Mouse (Mus musculus): ENCODE data around the gene Orc5. TPM values are rescaled to one million over a fixed set of nuclear protein-coding genes. Genes with fewer than 3 reads are reported as not detected.
"Not testable (repeated sequence)": the region's sequence is repeated elsewhere in the genome, so short reads cannot be mapped to it uniquely, and the experiment has no call there.

Gene Orc5
- total RNA-seq, 4 experiments from 2014 or later: 16.3 to 21.0 (median 19.9) TPM

DNA sequence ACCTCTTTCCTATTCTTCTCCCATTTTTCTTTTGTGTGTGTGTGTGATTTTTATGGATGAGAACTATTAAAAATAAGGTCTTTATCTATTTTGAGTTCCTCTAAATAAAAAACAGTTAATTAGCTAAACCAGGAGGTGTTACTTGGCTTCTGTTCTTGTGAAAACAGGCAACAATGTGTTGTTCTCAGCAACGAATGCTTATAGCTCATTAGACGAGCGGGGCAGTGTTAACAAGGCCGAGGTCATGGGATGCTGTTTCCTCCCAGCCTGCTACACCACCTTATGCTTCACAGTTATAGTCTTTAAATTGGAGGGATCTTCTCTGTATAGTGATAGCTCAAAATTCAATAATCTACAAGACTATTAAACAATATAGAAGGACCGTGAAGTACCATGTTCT, 17.7 kb downstream of the Orc5 start:
- DNase-seq: no peak

DNA sequence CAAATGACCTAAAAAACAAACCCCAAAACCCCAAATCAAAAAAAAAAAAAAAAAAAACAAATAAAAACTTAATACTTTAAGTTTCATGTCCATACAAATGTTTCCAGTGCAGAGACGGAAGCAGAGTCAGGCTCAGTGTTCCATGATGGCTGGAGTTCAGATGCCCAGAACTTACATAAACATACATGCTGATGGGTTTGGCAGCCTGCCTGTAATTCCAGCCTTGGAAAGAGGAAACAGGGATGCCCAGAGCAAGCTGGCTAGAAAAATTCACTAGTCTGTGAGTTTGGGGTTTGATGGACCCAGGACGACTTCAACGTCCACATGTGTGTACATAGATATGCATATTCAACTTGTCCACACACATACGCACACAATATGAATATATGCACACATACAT, 27.6 kb downstream of the Orc5 start:
- DNase-seq: no peak

DNA sequence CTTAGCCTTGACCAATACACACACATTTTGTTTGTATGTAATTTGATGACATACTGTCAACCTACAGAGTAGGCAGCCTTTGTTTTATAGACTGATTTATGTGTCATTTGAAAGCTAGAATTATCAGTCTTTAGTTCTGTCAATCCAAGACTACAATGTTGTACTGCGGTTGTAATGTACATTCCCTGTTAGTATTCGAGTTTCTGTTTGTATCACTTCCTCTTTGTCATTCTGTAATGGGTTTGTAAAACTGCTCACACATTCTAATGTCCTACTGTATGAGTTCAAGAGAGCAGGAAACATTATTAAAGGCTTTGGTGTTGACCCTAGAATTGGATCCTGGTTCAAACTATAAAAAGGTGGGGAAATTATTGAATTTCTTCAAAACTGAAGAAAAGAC, 30.5 kb downstream of the Orc5 start:
- no peak for DNase-seq

DNA sequence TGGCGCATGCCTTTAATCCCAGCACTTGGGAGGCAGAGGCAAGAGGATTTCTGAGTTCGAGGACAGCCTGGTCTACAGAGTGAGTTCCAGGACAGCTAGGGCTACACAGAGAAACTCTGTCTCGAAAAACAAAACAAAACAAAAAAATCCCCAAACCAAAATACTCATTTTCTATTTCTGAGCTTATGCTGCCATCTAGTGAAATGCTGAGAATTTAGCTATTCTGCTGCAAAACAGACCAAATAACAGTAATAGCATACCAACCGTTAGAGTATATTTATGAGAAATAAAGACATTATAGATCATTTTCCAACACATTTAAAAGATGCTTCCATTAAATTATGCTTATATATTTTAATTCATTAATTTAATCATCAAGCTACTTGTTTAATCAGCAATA, 34.5 kb downstream of the Orc5 start:
- not testable (repeated sequence) for DNase-seq

DNA sequence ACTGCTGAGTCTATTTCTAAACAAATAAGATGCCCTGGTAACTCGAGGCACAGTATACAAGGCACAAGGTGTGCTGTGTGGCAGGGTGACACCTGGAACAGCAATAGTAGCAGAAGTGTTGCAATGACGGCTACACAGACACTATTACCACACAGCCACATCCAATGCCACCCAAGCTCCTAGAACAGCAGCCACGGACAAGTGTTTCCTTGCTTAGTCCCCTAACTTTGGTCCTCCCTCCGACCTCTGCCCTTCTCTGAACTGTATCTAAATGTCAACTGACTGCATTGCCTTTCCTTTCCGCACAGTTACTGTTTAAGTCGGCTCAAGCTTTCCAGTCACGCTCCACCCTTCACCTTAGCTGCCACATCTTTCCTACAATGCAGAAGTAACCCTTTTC, 36.0 kb downstream of the Orc5 start:
- DNase-seq: not testable (repeated sequence)

DNA sequence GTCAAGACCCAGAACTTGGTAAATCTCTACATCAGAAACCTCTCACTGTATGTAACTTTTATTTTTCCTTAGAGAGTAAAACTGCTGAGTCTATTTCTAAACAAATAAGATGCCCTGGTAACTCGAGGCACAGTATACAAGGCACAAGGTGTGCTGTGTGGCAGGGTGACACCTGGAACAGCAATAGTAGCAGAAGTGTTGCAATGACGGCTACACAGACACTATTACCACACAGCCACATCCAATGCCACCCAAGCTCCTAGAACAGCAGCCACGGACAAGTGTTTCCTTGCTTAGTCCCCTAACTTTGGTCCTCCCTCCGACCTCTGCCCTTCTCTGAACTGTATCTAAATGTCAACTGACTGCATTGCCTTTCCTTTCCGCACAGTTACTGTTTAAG, 37.6 kb downstream of the Orc5 start:
- DNase-seq: not testable (repeated sequence)

DNA sequence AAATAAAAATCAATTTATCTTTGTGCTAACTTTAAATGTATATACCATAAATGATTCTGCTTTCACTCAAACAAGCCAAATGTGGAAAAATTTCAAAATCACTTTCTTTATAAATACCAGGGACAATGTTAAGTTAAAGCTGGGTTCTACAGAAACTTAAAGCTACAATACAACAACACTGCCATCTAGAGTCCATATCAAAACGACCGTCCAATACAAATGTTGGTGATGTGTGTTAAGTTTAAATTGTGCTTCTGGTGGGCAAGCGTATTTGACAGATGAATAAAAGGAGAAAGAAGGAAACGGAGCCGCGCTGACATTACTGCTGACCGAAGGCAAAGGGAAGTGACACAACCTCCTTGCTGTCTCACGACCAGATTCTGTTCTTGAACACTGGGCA, 38.4 kb downstream of the Orc5 start:
- DNase-seq: no peak

DNA sequence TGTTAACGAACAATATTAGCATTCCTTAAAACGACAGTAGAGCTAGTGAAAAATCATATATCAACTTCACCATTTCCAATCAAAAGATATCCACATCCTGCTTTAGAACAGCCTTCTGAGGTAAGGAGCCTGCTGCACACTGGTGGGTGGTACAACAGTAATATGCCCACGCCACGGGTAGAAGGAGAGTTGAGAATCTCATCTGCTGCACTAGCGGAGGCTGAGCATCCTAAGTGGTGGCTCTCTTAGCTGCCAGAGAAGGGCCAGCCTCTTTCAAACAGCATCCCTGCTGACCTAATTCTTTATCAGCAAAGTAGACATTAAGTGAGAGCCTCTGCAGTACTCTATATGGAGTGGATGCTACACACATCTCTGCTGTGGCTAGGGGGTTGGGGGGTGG, 41.7 kb downstream of the Orc5 start:
- no peak for DNase-seq

DNA sequence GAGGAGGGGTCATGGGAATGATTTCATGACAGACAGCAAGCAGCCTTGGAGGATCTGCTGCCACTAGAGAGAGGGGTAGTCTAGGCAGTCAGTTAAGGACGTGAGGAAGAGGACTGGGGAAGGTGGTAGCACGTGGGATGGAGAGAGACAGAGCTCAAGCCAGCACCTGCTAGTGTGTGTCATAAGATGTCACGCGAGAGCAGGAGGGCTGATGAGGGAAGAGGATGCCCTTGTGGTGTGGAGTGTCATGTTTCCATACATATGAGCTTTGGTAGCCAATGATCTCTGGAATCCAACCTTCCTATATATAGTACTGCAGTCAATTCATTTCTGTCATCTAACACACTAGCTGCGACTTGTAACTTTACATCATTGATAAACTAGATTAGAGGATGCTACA, 50.8 kb downstream of the Orc5 start:
- DNase-seq: no peak

DNA sequence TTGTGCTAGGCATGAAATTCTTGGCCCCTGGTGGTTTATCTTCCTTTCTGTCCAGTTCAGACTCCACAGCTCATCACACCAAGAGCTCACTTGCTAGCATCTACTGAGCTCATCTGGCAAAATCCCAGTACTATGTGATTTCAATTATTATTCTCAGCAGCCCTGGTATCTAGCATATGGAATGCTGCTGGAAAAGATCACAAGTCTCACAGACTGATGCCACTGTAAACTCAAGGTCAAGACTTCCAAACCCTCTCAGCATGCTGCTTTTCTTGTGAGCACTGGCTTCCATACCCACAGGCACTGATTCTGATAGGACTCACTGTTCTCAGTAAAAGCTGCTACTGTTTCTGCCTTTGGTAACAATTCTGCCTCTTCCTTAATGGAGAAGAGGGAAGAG, 59.1 kb downstream of the Orc5 start:
- DNase-seq: no peak

DNA sequence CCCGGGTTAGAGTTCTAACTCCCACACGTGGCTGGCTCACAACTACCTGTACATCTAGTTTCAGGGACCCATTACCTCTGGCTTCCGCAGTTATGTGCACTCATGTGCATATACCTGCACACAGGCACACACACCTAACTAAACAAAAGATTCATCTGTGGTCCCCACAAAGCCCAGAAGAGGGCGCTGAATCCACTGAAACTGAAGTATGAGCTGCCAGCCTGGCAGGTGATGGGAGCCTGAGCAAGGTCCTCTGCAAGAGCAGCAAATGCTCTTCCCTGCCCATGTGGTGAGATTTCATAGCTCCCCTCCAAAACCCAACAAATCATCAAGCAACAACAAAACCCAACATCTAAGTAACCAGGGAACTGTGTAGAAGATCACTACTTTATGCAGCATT, 61.1 kb downstream of the Orc5 start:
- DNase-seq: no peak

DNA sequence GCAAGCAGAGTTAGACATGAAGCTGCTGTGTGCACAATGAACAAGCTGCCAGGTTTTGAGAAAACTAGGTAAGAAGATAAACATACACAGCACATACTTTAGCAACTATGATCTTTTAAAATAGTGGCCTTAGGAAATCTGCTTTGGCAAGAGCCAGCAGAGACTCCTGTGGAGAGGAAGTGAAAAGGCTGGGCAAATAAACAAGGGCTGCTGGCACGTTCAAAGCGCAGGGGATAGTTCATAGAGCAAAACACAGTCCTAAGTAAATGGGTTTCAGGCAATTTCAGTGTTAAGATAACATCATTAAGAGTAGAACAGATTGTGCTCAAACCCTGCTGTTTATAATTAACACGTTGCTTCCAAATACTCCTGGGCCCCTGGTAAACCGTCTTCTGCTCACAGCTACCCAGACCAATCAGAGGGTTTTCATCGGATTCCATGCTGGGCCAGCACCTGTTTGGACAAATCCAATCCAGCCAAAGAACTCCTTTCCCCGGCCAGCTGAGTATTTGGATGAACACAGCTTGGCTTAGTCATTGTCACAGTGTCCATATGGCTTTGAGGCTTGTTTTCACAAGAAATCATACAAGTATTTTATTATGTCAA, 63.5 kb downstream of the Orc5 start:
- DNase-seq: no peak

DNA sequence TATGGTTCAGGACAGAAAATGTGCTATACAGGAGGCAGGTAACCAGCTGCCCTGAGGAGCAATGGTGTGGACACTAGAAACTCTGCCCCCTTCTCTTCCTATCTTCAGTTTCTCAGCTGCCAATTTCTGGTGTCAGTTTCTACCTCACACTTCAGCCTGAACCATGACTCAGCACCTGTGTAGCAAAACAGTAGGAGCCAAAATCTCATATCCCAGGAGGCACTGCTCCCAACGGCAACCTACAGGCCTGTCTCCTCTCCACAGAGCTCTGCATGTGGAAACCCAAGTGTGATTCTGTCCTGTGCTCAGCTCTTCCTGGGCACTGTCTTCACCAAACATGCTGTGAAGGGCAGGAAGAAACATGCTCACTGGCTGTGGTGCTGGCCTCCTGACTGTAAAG, 64.5 kb downstream of the Orc5 start:
- no peak for DNase-seq

DNA sequence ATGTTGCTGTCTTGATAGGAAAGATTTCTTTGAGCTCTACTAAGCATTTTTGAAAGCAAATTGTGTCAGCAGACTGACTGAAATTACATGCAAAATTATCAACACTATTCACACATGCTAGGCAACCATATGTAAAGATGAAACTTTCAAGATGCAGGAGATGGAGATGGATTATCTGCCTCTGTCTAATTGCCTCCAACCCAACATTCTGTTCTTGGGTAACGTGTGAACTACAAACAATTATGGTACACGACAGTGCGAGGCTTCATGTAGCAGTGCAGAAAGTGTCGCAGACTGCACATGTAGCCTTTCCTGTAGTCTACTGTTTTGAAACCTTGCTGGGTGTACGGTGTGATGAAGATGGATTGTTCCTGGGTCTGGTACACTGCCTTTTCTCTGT, 67.7 kb downstream of the Orc5 start:
- DNase-seq: no peak

DNA sequence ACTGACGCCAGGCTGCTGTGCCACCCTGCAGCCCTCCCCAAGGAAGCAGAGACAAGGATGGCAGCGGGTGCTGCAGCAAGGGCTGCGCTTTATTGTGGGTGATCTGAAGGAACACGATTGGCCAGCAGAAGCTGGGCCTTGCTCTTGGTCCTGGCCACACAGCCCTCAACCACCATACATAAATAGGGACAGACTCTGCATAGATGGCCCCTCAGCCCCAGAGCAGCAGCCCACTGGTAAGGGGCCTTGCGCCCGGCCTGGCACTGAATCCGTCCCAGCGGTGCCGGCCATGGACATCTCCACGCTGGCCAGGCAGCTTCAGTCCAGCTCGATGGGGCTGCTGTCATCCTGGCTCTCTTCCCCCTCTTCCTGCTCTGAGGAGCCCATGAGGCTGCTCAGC, 77.8 kb downstream of the Orc5 start:
- not testable (repeated sequence) for DNase-seq

DNA sequence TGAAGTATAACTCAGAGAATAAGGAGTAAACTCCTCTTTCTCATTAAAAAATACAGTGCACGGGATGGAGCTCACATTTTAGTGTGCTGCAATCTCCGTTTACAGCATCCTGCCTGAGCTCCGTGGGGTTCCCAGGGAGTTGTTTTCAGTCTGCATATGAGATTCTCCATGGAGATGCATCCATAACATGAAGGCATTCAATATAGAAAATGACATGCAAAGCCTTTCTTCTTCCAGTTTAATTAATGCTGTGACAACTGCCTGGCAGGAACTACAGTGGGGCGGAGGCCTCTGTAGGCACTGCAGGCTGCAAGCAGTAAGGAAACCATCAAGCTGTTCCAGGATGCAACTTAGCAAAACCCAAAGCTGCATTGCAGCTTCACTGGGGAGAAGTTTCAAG, 79.0 kb downstream of the Orc5 start:
- no peak for DNase-seq

DNA sequence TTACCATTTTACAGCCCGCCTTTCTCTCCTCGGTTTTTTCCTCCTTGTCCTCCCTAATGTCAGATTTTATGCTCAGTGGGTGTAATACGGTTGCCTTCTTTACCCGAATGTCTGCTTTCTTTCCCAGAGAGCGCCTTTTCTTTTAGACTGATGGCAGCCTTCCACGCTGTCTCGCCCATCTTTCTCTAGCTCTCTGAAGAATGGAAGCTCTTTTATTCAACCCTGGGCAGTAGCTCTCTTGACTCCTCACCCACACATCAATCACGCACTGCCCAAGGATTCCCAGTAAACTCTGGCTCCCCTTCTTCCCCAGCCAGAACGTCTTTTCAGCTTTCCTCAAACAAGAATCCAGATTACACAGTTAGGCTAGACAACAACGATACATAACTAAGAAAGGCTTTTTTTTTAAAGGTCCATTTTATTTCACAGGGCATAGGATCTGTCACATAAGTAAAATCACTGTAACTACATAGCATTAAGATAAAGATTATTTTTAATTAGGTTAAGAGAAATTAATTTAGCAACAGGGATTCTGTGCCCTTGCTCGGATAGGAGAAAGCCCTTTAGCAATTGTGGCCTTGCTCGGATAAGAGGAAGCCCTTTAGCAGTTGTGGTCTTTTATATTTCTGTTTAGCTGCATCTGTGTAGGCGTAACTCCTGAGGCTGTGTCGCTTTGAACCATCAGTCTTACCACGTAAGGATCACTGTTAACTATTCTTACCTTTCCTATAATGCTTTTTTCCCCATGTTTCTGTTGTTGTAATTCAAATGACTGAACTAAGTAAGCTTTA, 97.2 kb downstream of the Orc5 start:
- DNase-seq: no peak

DNA sequence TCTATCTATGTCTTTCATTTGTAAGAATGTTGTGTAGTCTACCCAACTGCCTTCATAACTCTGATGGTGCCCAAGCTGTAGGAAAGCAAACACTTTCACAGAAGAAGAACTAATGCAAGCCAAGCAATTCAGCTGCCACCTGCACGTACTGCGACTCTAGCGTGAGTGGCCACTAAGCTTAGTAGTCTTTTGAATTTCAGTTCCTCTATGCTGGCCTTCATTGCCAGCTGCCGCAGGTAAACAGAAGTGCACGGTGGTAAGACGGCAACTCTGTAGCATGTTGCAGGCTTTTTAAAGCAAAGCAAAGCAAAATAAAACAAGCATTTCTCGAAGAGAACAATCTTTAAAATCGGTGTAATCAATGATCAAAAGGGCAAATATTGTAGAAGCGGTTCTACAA, 97.8 kb downstream of the Orc5 start:
- DNase-seq: no peak

DNA sequence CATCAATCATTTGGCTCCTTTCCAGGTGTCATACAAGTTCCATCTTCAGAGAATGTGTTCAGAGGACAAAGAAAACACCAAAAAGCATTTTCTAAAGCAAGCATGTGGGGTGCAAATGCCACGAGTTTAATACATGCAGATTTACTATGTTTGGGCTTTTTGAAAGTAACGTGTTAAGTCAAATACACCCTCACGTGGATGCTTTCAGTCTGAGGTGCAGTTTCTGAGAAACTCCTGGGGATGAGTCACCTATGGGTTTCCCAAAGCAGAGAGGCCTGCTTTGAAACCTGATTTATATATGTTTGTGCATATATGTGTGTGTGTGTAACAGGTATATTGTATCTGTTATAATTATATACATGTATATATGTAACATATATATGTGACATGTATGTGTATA, 98.5 kb downstream of the Orc5 start:
- no peak for DNase-seq

DNA sequence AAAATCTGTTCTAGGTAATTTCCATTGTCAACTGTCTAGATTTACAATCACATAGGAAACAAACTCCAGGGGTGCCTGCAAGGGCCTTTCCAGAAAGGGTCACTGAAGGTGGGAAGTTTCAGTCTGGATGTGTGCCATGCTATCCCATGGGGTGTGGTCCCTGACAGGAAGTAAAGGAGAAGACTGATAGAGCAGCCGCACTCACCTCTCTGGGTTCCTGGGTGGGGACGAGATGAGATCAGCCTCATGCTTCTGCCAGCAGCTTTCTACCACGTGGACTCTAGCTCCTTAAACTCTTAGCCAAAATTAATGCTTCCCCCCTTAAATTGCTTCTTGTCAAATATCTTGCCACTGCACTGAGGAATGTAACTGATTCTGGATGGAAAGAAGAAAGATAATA, 100.7 kb downstream of the Orc5 start:
- no peak for DNase-seq
